8 mouse cellular contexts compared by ENCODE assay signal in genomic region chr11:55469048-55469843, GRCm38 (mm10). TPM values are rescaled to one million over a fixed set of nuclear protein-coding genes. Genes with fewer than 3 reads are reported as not detected.
A peak's percentile ranks its signal among the peaks of the same experiment; 100 is the strongest.
DNase-seq lines count a peak whose midpoint lies in the region; ATAC-seq and TF ChIP-seq lines count a peak whose summit lies in the region.

TSS of gene G3bp1 (plus strand) at chr11:55469685.

- H3K4me1 ChIP-seq in embryonic facial prominence, embryonic 13.5 days = peaks cover 28% of the 10 kb centered on the region
- H3K4me1 ChIP-seq in kidney, adult 2 months (ENCODE audit: control insufficient read depth, insufficient read depth, low read length) = peaks cover 15% of the 10 kb centered on the region; the same call in 1 of the 2 replicates
- H3K4me1 ChIP-seq in limb, embryonic 12.5 days (replicated peaks) = peaks cover 16% of the 10 kb centered on the region
- peaks cover 28% of the 10 kb centered on the region for H3K4me1 ChIP-seq in midbrain, embryonic 15.5 days
- H3K4me1 ChIP-seq in spleen, adult 2 months (ENCODE audit: control insufficient read depth, insufficient read depth, insufficient read length) = peaks cover 10% of the 10 kb centered on the region; the same call in 1 of the 2 replicates

- TF ChIP-seq CTCF in kidney, adult 2 months (conservative IDR thresholded peaks at IDR 0.05; ENCODE audit: insufficient read depth, insufficient read length, low read depth, low read length) = peak; percentile 56
- TF ChIP-seq CTCF in spleen, adult 2 months (IDR thresholded peaks at IDR 0.05; ENCODE audit: extremely low read depth, insufficient read depth, insufficient read length, insufficient replicate concordance) = no peak

- no peaks in the 10 kb centered on the region for H3K27me3 ChIP-seq in embryonic facial prominence, embryonic 13.5 days
- no peaks in the 10 kb centered on the region for H3K27me3 ChIP-seq in kidney, adult 2 months (replicated peaks; ENCODE audit: control insufficient read depth, insufficient read depth, low read length)
- H3K27me3 ChIP-seq in limb, embryonic 12.5 days = no peaks in the 10 kb centered on the region
- no peaks in the 10 kb centered on the region for H3K27me3 ChIP-seq in midbrain, embryonic 15.5 days (replicated peaks)
- H3K27me3 ChIP-seq in spleen, adult 2 months (ENCODE audit: control insufficient read depth, insufficient read depth, low read length) = no peaks in the 10 kb centered on the region

- H3K9me3 ChIP-seq in embryonic facial prominence, embryonic 13.5 days = no peaks in the 10 kb centered on the region
- H3K9me3 ChIP-seq in limb, embryonic 12.5 days = no peaks in the 10 kb centered on the region
- no peaks in the 10 kb centered on the region for H3K9me3 ChIP-seq in midbrain, embryonic 15.5 days

- under 1% methylated on average over 57 of the region's 57 CpGs for WGBS in embryonic facial prominence, embryonic 13.5 days
- WGBS in kidney, adult 2 months = under 1% methylated on average over 57 of the region's 57 CpGs
- under 1% methylated on average over 57 of the region's 57 CpGs for WGBS in limb, embryonic 12.5 days
- under 1% methylated on average over 54 of the region's 57 CpGs for WGBS in midbrain, embryonic 15.5 days
- WGBS in spleen, adult 2 months = under 1% methylated on average over 57 of the region's 57 CpGs

- H3K36me3 ChIP-seq in embryonic facial prominence, embryonic 13.5 days = peaks cover 28% of the 10 kb centered on the region
- no peaks in the 10 kb centered on the region for H3K36me3 ChIP-seq in kidney, adult 2 months (ENCODE audit: control insufficient read depth, insufficient read depth, low read length)
- peaks cover 29% of the 10 kb centered on the region for H3K36me3 ChIP-seq in limb, embryonic 12.5 days
- H3K36me3 ChIP-seq in midbrain, embryonic 15.5 days (replicated peaks) = no peaks in the 10 kb centered on the region; the same call in 1 of the 2 replicates
- no peaks in the 10 kb centered on the region; the same call in 1 of the 2 replicates for H3K36me3 ChIP-seq in spleen, adult 2 months (ENCODE audit: control insufficient read depth, insufficient read depth, low read length)

- TF ChIP-seq POLR2A in kidney, adult 2 months (IDR thresholded peaks at IDR 0.05; ENCODE audit: low read depth, low read length) = peak; percentile 95
- TF ChIP-seq POLR2A in spleen, adult 2 months (IDR thresholded peaks at IDR 0.05; ENCODE audit: low read depth, low read length) = peak; percentile 98

- peak; percentile 98 for ATAC-seq in embryonic facial prominence, embryonic 13.5 days (ENCODE audit: insufficient number of reproducible peaks, insufficient read depth, low FRiP score, low TSS enrichment, low read depth)
- ATAC-seq in limb, embryonic 12.5 days (ENCODE audit: insufficient number of reproducible peaks, insufficient read depth, low FRiP score, low TSS enrichment, low read depth) = peak; percentile 99
- ATAC-seq in midbrain, embryonic 15.5 days (replicated peaks) = peak; percentile 99

- H3K4me2 ChIP-seq in embryonic facial prominence, embryonic 13.5 days = peak within 1 kb of the TSS; percentile 79
- peak within 1 kb of the TSS; percentile 76 for H3K4me2 ChIP-seq in limb, embryonic 12.5 days
- H3K4me2 ChIP-seq in midbrain, embryonic 15.5 days = peak within 1 kb of the TSS; percentile 90

- DNase-seq in 3134 (ENCODE audit: extremely low read depth, insufficient read length, low spot score) = peak; percentile 99
- DNase-seq in adrenal gland, postnatal 36 days = peak; percentile 99 to 100
- DNase-seq in heart, adult 18-20 months = peak; percentile 99 to 100
- DNase-seq in kidney, adult 2 months = peak; percentile 100
- DNase-seq in spleen, adult 2 months (ENCODE audit: low read depth in 1 of 2, low spot score in 2 of 2) = peak; percentile 99 to 100

- H3K27ac ChIP-seq in embryonic facial prominence, embryonic 13.5 days = peak within 1 kb of the TSS; percentile 90
- H3K27ac ChIP-seq in kidney, adult 2 months (ENCODE audit: insufficient read depth, low read depth, low read length) = peak within 1 kb of the TSS; percentile 96
- H3K27ac ChIP-seq in limb, embryonic 12.5 days = peak within 1 kb of the TSS; percentile 92
- H3K27ac ChIP-seq in midbrain, embryonic 15.5 days = peak within 1 kb of the TSS; percentile 89
- H3K27ac ChIP-seq in spleen, adult 2 months (ENCODE audit: insufficient read depth, low read length) = peak within 1 kb of the TSS; percentile 82

- H3K9ac ChIP-seq in embryonic facial prominence, embryonic 13.5 days = peak within 1 kb of the TSS; percentile 99
- peak within 1 kb of the TSS; percentile 99 for H3K9ac ChIP-seq in limb, embryonic 12.5 days (replicated peaks)
- H3K9ac ChIP-seq in midbrain, embryonic 15.5 days = peak within 1 kb of the TSS; percentile 84

- peak within 1 kb of the TSS; percentile 95 for H3K4me3 ChIP-seq in embryonic facial prominence, embryonic 13.5 days
- H3K4me3 ChIP-seq in kidney, adult 2 months (ENCODE audit: insufficient read depth, low read depth, low read length) = peak within 1 kb of the TSS; percentile 76
- peak within 1 kb of the TSS; percentile 98 for H3K4me3 ChIP-seq in limb, embryonic 12.5 days (replicated peaks)
- H3K4me3 ChIP-seq in midbrain, embryonic 15.5 days = peak within 1 kb of the TSS; percentile 77
- peak within 1 kb of the TSS; percentile 82 for H3K4me3 ChIP-seq in spleen, adult 2 months (ENCODE audit: extremely low read depth, insufficient read depth, insufficient read length)

RNA-seq across cellular contexts. Expression of gene G3bp1, which starts in this region (rescaled TPM):
- 10 to 100 TPM; 58.5 to 63.4 TPM for total RNA-seq in adrenal gland, postnatal 36 days (2021)
- 189 and 214 TPM in 2 replicates for polyA plus RNA-seq in embryonic facial prominence, embryonic 13.5 days (2015; fragmentation: Nextera tagmentation; extraction: Ambion mirVana)
- 10 to 100 TPM; 40.5 to 41.3 TPM for total RNA-seq in heart, adult 18-20 months (2021)
- polyA plus RNA-seq in kidney, adult 2 months (2012; rRNA removed) = 23.3 and 28.3 TPM in 2 replicates
- 246 and 248 TPM in 2 replicates for polyA plus RNA-seq in limb, embryonic 12.5 days (2016; fragmentation: Nextera tagmentation; extraction: Ambion mirVana)
- polyA plus RNA-seq in midbrain, embryonic 15.5 days (2015; fragmentation: Nextera tagmentation; extraction: Ambion mirVana) = 104 and 105 TPM in 2 replicates
- 25.1 and 25.3 TPM in 2 replicates for polyA plus RNA-seq in spleen, adult 2 months (2012; rRNA removed)

Comparison
In these comparisons a context has a peak if more than half of its experiments do, and no peak if none do; other contexts are left out.
1. Peak in every context shown above with its lines: DNase-seq, ATAC-seq, H3K4me3 ChIP-seq and H3K27ac ChIP-seq.